ENCODE assay signal across 19 mouse cellular contexts in genomic region chr3:41239801-41240200, GRCm38 (mm10).
DNase-seq lines count a peak whose midpoint lies in the region; ATAC-seq and TF ChIP-seq lines count a peak whose summit lies in the region.
"Had no signal": no experiment of that assay in that cellular context is flagged by ENCODE, and none has a peak within 500 bp of the region (broad histone marks: within the 10 kb centered on the region; RNA-seq: fewer than 3 reads in every experiment).

No protein-coding gene starts in this region.

- H3K36me3 ChIP-seq in hindbrain, embryonic 16.5 days (ENCODE audit: control insufficient read depth, insufficient read depth, low read length) = no peaks in the 10 kb centered on the region
- no peaks in the 10 kb centered on the region for H3K36me3 ChIP-seq in hindbrain, postnatal 0 days (ENCODE audit: insufficient read depth, low read length)
- no peaks in the 10 kb centered on the region for H3K36me3 ChIP-seq in midbrain, embryonic 13.5 days
- H3K36me3 ChIP-seq: embryonic facial prominence, embryonic 12.5 days; forebrain, embryonic 12.5 days; heart, embryonic 12.5 days; intestine, embryonic 15.5 days had no signal

- WGBS in hindbrain, embryonic 16.5 days = 55% methylated on average over 13 of the region's 13 CpGs
- 51% methylated on average over 13 of the region's 13 CpGs for WGBS in hindbrain, postnatal 0 days
- WGBS in midbrain, embryonic 13.5 days = 76% methylated on average over 13 of the region's 13 CpGs

- H3K9me3 ChIP-seq in hindbrain, embryonic 16.5 days (ENCODE audit: control insufficient read depth, low read length) = no peaks in the 10 kb centered on the region
- no peaks in the 10 kb centered on the region for H3K9me3 ChIP-seq in hindbrain, postnatal 0 days (ENCODE audit: low read length)
- no peaks in the 10 kb centered on the region for H3K9me3 ChIP-seq in midbrain, embryonic 13.5 days
- H3K9me3 ChIP-seq: embryonic facial prominence, embryonic 12.5 days; forebrain, embryonic 12.5 days; heart, embryonic 12.5 days; intestine, embryonic 15.5 days had no signal

- no peaks in the 10 kb centered on the region for H3K4me1 ChIP-seq in hindbrain, embryonic 16.5 days (ENCODE audit: control insufficient read depth, insufficient read depth, low read depth, low read length)
- H3K4me1 ChIP-seq in hindbrain, postnatal 0 days (ENCODE audit: insufficient read depth, low read length) = no peaks in the 10 kb centered on the region
- no peaks in the 10 kb centered on the region for H3K4me1 ChIP-seq in midbrain, embryonic 13.5 days (replicated peaks)
- H3K4me1 ChIP-seq: embryonic facial prominence, embryonic 12.5 days; forebrain, embryonic 12.5 days; intestine, embryonic 15.5 days had no signal

- H3K4me3 ChIP-seq in hindbrain, embryonic 16.5 days (ENCODE audit: low read length) = no peak overlapping the region
- H3K4me3 ChIP-seq in hindbrain, postnatal 0 days (ENCODE audit: low read length) = no peak overlapping the region
- no peak overlapping the region for H3K4me3 ChIP-seq in midbrain, embryonic 13.5 days (replicated peaks)
- H3K4me3 ChIP-seq: embryonic facial prominence, embryonic 12.5 days; forebrain, embryonic 12.5 days; heart, adult 2 months; heart, embryonic 12.5 days; intestine, embryonic 15.5 days had no signal

- H3K9ac ChIP-seq in hindbrain, embryonic 16.5 days (ENCODE audit: low read depth, low read length) = no peak overlapping the region
- H3K9ac ChIP-seq in hindbrain, postnatal 0 days (replicated peaks; ENCODE audit: low read length) = no peak overlapping the region
- no peak overlapping the region for H3K9ac ChIP-seq in midbrain, embryonic 13.5 days (replicated peaks)
- H3K9ac ChIP-seq: embryonic facial prominence, embryonic 12.5 days; forebrain, embryonic 12.5 days; heart, embryonic 12.5 days; intestine, embryonic 15.5 days had no signal

- TF ChIP-seq CTCF in hindbrain, postnatal 0 days (IDR thresholded peaks at IDR 0.05; ENCODE audit: low read depth) = no peak

- no peaks in the 10 kb centered on the region for H3K27me3 ChIP-seq in hindbrain, embryonic 16.5 days (replicated peaks; ENCODE audit: control insufficient read depth, insufficient read depth, low read length)
- no peaks in the 10 kb centered on the region for H3K27me3 ChIP-seq in hindbrain, postnatal 0 days (ENCODE audit: insufficient read depth, low read length)
- no peaks in the 10 kb centered on the region for H3K27me3 ChIP-seq in midbrain, embryonic 13.5 days
- H3K27me3 ChIP-seq: forebrain, embryonic 12.5 days; heart, embryonic 12.5 days; intestine, embryonic 15.5 days had no signal

- no peak overlapping the region for H3K27ac ChIP-seq in hindbrain, embryonic 16.5 days (ENCODE audit: low read depth, low read length)
- no peak overlapping the region for H3K27ac ChIP-seq in hindbrain, postnatal 0 days
- H3K27ac ChIP-seq in midbrain, embryonic 13.5 days = no peak overlapping the region
- H3K27ac ChIP-seq: embryonic facial prominence, embryonic 12.5 days; forebrain, embryonic 12.5 days; heart, adult 2 months; intestine, embryonic 15.5 days had no signal

- no peak overlapping the region for H3K4me2 ChIP-seq in hindbrain, embryonic 16.5 days (ENCODE audit: low read length)
- H3K4me2 ChIP-seq in hindbrain, postnatal 0 days (ENCODE audit: low read depth, low read length) = no peak overlapping the region
- no peak overlapping the region for H3K4me2 ChIP-seq in midbrain, embryonic 13.5 days (replicated peaks)
- H3K4me2 ChIP-seq: embryonic facial prominence, embryonic 12.5 days; forebrain, embryonic 12.5 days; heart, embryonic 12.5 days; intestine, embryonic 15.5 days had no signal

- ATAC-seq in hindbrain, embryonic 16.5 days = 0 out of 2 replicates have a peak, but pooled peaks have one; percentile 37
- ATAC-seq in hindbrain, postnatal 0 days = no peak
- no peak for ATAC-seq in midbrain, embryonic 13.5 days
- ATAC-seq: forebrain, embryonic 16.5 days; intestine, embryonic 15.5 days had no signal

- DNase-seq in cerebellum, postnatal 10 days = peak; percentile 15 to 20
- DNase-seq in cerebellum, postnatal 25 days = no peak
- no peak for DNase-seq in hindbrain, postnatal 0 days (ENCODE audit: low spot score)
- DNase-seq in NIH3T3 (ENCODE audit: low read depth) = peak; percentile 32
- peak; percentile 61 for DNase-seq in adrenal gland, postnatal 14 days
- no peak for DNase-seq in thymus, postnatal 25 days
- DNase-seq: cerebellum, adult 18-20 months; cerebellum, adult 9-11 months; embryo, embryonic 11 days; gastrocnemius, postnatal 10 days; heart, adult 2 months; kidney, adult 18-20 months had no signal

Comparison
In these comparisons a context has a peak if more than half of its experiments do, and no peak if none do; other contexts are left out.
1. DNase-seq: peak in cerebellum, postnatal 10 days (2 of 2), NIH3T3 (single experiment) and adrenal gland, postnatal 14 days (single experiment); none in cerebellum, postnatal 25 days (0 of 2), hindbrain, postnatal 0 days (single experiment) and thymus, postnatal 25 days (single experiment).